Mouse (Mus musculus) cerebellum, adult 2 months (tissue): ENCODE results near the gene Plcb2. TPM values are rescaled to one million over a fixed set of nuclear protein-coding genes. Genes with fewer than 3 reads are reported as not detected.

Experiments
- DNase-seq, 2 experiments: peaks; one replicate each; pipeline ENCODE4 v3.0.0; 2021
- H3K27ac ChIP-seq: fragments of 200-500 bp; 2 replicates; pipeline ENCODE4 v1.5.1; 2012; ENCODE audit warnings: low read length, control low read depth, inconsistent platforms; ENCODE audit not compliant: insufficient read depth
- H3K27me3 ChIP-seq: fragments of 200-500 bp; 2 replicates; pipeline ENCODE4 v1.6.1; 2012; ENCODE audit warnings: inconsistent platforms, mild to moderate bottlenecking, low read length, moderate library complexity; ENCODE audit not compliant: control insufficient read depth, insufficient read depth
- H3K4me1 ChIP-seq: fragments of 200-500 bp; 2 replicates; pipeline ENCODE4 v1.6.1; 2011; ENCODE audit warnings: low read length; ENCODE audit not compliant: control insufficient read depth, insufficient read depth
- H3K4me3 ChIP-seq: fragments of 200-500 bp; replicated peaks from 2 replicates; pipeline ENCODE3; 2011; ENCODE audit warnings: mild to moderate bottlenecking, low read depth, low read length, control low read depth; ENCODE audit not compliant: insufficient read depth
- CTCF ChIP-seq: fragments of 200-500 bp; IDR thresholded peaks from 2 replicates; pipeline ENCODE4 v1.5.1; 2011; ENCODE audit warnings: low read depth, mild to moderate bottlenecking, control low read depth, low read length, moderate library complexity, borderline replicate concordance; ENCODE audit not compliant: insufficient read depth
- POLR2A ChIP-seq: fragments of 200-500 bp; IDR thresholded peaks from 2 replicates; pipeline ENCODE4 v1.6.1; 2011; ENCODE audit warnings: low read length, control low read depth, borderline replicate concordance; ENCODE audit not compliant: insufficient read depth
- WGBS: fragments of 180-500 bp; shearing (Covaris S2); methylation state at CpG from one replicate; pipeline ENCODE4 v1.1.7; 2018; 5-methylcytosine and 5-hydroxymethylcytosine counted together
- polyA plus RNA-seq: library from polyadenylated mRNA; depleted of rRNA; stranded (reverse); fragments of >200 nt; gene quantifications from 2 replicates; pipeline ENCODE4 v1.2.3, GENCODE M21; 2012

Gene Plcb2
- polyA plus RNA-seq, 1 experiment, result 0.97 TPM

- Histone ChIP-seq H3K27me3 (no peaks in the 10 kb centered on the region), H3K4me3 (no peak overlapping the region), H3K4me1 (peaks cover 3% of the 10 kb centered on the region; the same call in 1 of the 2 replicates), H3K27ac (no peak overlapping the region)
- no peak for TF ChIP-seq POLR2A
- TF ChIP-seq CTCF, result no peak
- DNase-seq, result no peak
- 20% methylated on average over 5 of the region's 5 CpGs for WGBS
These were observed 5.1 kb upstream of the Plcb2 start for GRCm38 (mm10) chr2:118733341-118733740.

- TF ChIP-seq POLR2A (no peak), CTCF (no peak)
- Histone ChIP-seq H3K4me3 (no peak overlapping the region), H3K27ac (no peak overlapping the region), H3K4me1 (peaks cover 3% of the 10 kb centered on the region; the same call in 1 of the 2 replicates), H3K27me3 (no peaks in the 10 kb centered on the region)
- no peak for DNase-seq
- WGBS, result 85% methylated on average over 5 of the region's 5 CpGs
These were observed 3.7 kb upstream of the Plcb2 start for GRCm38 (mm10) chr2:118731981-118732380.

GRCm38 (mm10) chr2:118730622-118730915, 2.3 kb upstream of the Plcb2 start:
- no peak for DNase-seq
- H3K27ac ChIP-seq, result no peak overlapping the region
- 35% methylated on average over 3 of the region's 3 CpGs for WGBS
- TF ChIP-seq CTCF (0 out of 2 replicates have a peak, but pooled peaks have one; percentile 12), POLR2A (no peak)
- peaks cover 3% of the 10 kb centered on the region; the same call in 1 of the 2 replicates for H3K4me1 ChIP-seq
- no peak overlapping the region for H3K4me3 ChIP-seq
- H3K27me3 ChIP-seq, result no peaks in the 10 kb centered on the region

GRCm38 (mm10) chr2:118729816-118730621, 1.8 kb upstream of the Plcb2 start:
- no peak overlapping the region for H3K27ac ChIP-seq
- no peak overlapping the region for H3K4me3 ChIP-seq
- WGBS, result 41% methylated on average over 8 of the region's 8 CpGs
- no peaks in the 10 kb centered on the region for H3K27me3 ChIP-seq
- no peak for DNase-seq
- H3K4me1 ChIP-seq, result peaks cover 3% of the 10 kb centered on the region; the same call in 1 of the 2 replicates
- TF ChIP-seq CTCF, result no peak
- no peak for TF ChIP-seq POLR2A

GRCm38 (mm10) chr2:118729194-118729593, 956 bp upstream of the Plcb2 start:
- H3K27me3 ChIP-seq, result no peaks in the 10 kb centered on the region
- WGBS, result 58% methylated on average over 4 of the region's 4 CpGs
- no peak for DNase-seq
- peaks cover 3% of the 10 kb centered on the region; the same call in 1 of the 2 replicates for H3K4me1 ChIP-seq
- no peak overlapping the region for H3K4me3 ChIP-seq
- TF ChIP-seq POLR2A (no peak), CTCF (no peak)
- no peak overlapping the region for H3K27ac ChIP-seq

GRCm38 (mm10) chr2:118727911-118728310, 327 bp downstream of the Plcb2 start:
- no peak overlapping the region for H3K27ac ChIP-seq
- TF ChIP-seq POLR2A, result no peak
- no peak for TF ChIP-seq CTCF
- no peak for DNase-seq
- no peak overlapping the region for H3K4me3 ChIP-seq
- H3K27me3 ChIP-seq, result no peaks in the 10 kb centered on the region
- H3K4me1 ChIP-seq, result no peaks in the 10 kb centered on the region
- 40% methylated on average over 9 of the region's 9 CpGs for WGBS

GRCm38 (mm10) chr2:118726873-118727272, 1.4 kb downstream of the Plcb2 start:
- H3K27me3 ChIP-seq, result no peaks in the 10 kb centered on the region
- DNase-seq, result no peak
- H3K27ac ChIP-seq, result no peak overlapping the region
- H3K4me1 ChIP-seq, result no peaks in the 10 kb centered on the region
- no peak overlapping the region for H3K4me3 ChIP-seq
- TF ChIP-seq CTCF (no peak), POLR2A (no peak)
- WGBS, result 83% methylated on average over 2 of the region's 2 CpGs

- 92% methylated on average over 4 of the region's 4 CpGs for WGBS
- no peak overlapping the region for H3K27ac ChIP-seq
- TF ChIP-seq POLR2A (no peak), CTCF (no peak)
- no peak overlapping the region for H3K4me3 ChIP-seq
- DNase-seq, result no peak
- no peaks in the 10 kb centered on the region for H3K27me3 ChIP-seq
- H3K4me1 ChIP-seq, result no peaks in the 10 kb centered on the region
These were observed 2.7 kb downstream of the Plcb2 start for GRCm38 (mm10) chr2:118725511-118725910.

GRCm38 (mm10) chr2:118723693-118724486, 4.3 kb downstream of the Plcb2 start:
- WGBS, result 70% methylated on average over 15 of the region's 15 CpGs
- DNase-seq, result no peak
- no peak overlapping the region for H3K4me3 ChIP-seq
- TF ChIP-seq POLR2A, result no peak
- TF ChIP-seq CTCF, result no peak
- no peaks in the 10 kb centered on the region for H3K4me1 ChIP-seq
- H3K27ac ChIP-seq, result no peak overlapping the region
- H3K27me3 ChIP-seq, result no peaks in the 10 kb centered on the region
